Mouse (Mus musculus) ES-E14 (cell line): ENCODE results near the gene Sdf2l1. TPM values are rescaled to one million over a fixed set of nuclear protein-coding genes. Genes with fewer than 3 reads are reported as not detected.

ENCODE experiments used
- DNase-seq: peaks from one replicate; pipeline ENCODE4 v3.0.0-alpha.2; 2013; ENCODE audit warnings: low read depth, low spot score
- H3K27ac ChIP-seq: 2 replicates; pipeline ENCODE4 v1.5.1; 2012; ENCODE audit warnings: low read depth, mild to moderate bottlenecking, low read length, moderate library complexity, mixed read lengths; ENCODE audit not compliant: poor library complexity, insufficient read depth, severe bottlenecking
- H3K36me3 ChIP-seq: 2 replicates; pipeline ENCODE4 v1.6.1; 2012; ENCODE audit warnings: mild to moderate bottlenecking, low read length, moderate library complexity, mixed read lengths; ENCODE audit not compliant: control insufficient read depth, poor library complexity, insufficient read depth, severe bottlenecking
- H3K4me1 ChIP-seq, 2 experiments: fragments of 150-350 bp in 1 of 2; sonication (generic) in 1 of 2; 2 replicates each; pipeline ENCODE4 v1.6.1; 2012; ENCODE audit warnings: low read length in 2 of 2, mild to moderate bottlenecking in 1 of 2, mixed read lengths in 1 of 2; ENCODE audit not compliant: control insufficient read depth in 2 of 2, insufficient read depth in 2 of 2, poor library complexity in 1 of 2
- H3K4me3 ChIP-seq, 2 experiments: fragments of 150-350 bp in 1 of 2; sonication (generic) in 1 of 2; 2 replicates each; pipeline ENCODE4 v1.5.1; 2012; ENCODE audit warnings: low read length in 2 of 2, low read depth in 1 of 2, mild to moderate bottlenecking in 1 of 2, mixed read lengths in 1 of 2; ENCODE audit not compliant: insufficient read depth in 1 of 2, poor library complexity in 1 of 2, severe bottlenecking in 1 of 2
- H3K9ac ChIP-seq: 2 replicates; pipeline ENCODE4 v1.6.1; 2012; ENCODE audit warnings: low read depth, mild to moderate bottlenecking, low read length, mixed read lengths; ENCODE audit not compliant: poor library complexity, insufficient read depth, severe bottlenecking
- H3K9me3 ChIP-seq: fragments of 150-350 bp; sonication (generic); 2 replicates; pipeline ENCODE4 v1.6.1; 2012; ENCODE audit warnings: low read depth, mild to moderate bottlenecking, low read length; ENCODE audit not compliant: control insufficient read depth, insufficient read depth
- CHD2 ChIP-seq: IDR thresholded peaks from 2 replicates; pipeline ENCODE4 v1.6.1; 2014; ENCODE audit warnings: mild to moderate bottlenecking, low read depth, low read length, inconsistent platforms
- HCFC1 ChIP-seq: IDR thresholded peaks from 2 replicates; pipeline ENCODE4 v1.6.1; 2012; ENCODE audit warnings: low read length, inconsistent platforms, borderline replicate concordance; ENCODE audit not compliant: insufficient read depth
- MAFK ChIP-seq: IDR thresholded peaks from 2 replicates; pipeline ENCODE4 v1.6.1; 2014; ENCODE audit warnings: mild to moderate bottlenecking, low read depth, low read length, inconsistent platforms; ENCODE audit not compliant: insufficient read depth
- ZC3H11A ChIP-seq: IDR thresholded peaks from 2 replicates; pipeline ENCODE4 v1.6.1; 2012; ENCODE audit warnings: low read depth, mild to moderate bottlenecking, inconsistent platforms, low read length, borderline replicate concordance
- ZNF384 ChIP-seq: IDR thresholded peaks from 2 replicates; pipeline ENCODE4 v1.6.1; 2012; ENCODE audit warnings: low read depth, low read length, inconsistent platforms
- in situ Hi-C, 2 experiments: fragments of 600-800 bp; cut with MboI; formaldehyde crosslinking; loops; one replicate each; pipeline ENCODE4 v1.15.1; 2025; ENCODE audit warnings: low sequenced_read_pairs in 2 of 2, inconsistent platforms in 1 of 2; ENCODE audit not compliant: unreplicated experiment in 2 of 2
- total RNA-seq: library from RNA; depleted of rRNA; stranded (reverse); fragments of 300-350 nt; gene quantifications from 2 replicates; pipeline ENCODE4 v1.2.3, GENCODE M21; 2012

Gene Sdf2l1
- total RNA-seq, 1 experiment = 112 TPM

DNA sequence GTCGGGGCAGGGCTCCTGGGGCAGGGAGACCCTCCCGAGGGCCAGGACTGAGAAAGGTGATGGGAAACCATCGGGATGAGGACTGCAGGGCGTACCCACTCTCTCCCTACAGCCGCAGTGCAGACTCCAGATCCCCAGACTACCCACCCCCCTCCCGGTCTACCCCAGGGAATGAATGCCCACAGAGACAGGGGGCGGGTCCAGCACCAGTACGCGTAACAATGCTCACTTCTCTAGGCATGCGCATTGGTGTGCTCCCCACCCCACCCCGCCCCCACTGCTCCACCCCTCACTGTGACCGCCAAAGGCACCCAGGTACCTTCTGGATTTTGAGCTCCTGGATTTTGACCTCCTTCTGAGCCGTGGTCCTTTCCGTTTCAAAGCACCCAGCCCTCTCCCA is 10.6 kb downstream of the Sdf2l1 start:
- peaks cover 5 to 7% of the 10 kb centered on the region in 2 experiments; a peak in 1 of 4 replicates for H3K4me1 ChIP-seq
- peak; percentile 62 for DNase-seq
- H3K36me3 ChIP-seq = peaks cover 25% of the 10 kb centered on the region
- H3K27ac ChIP-seq = no peak overlapping the region
- peak overlapping the region; percentile 56 for H3K9ac ChIP-seq
- TF ChIP-seq ZNF384 (no peak), MAFK (no peak), HCFC1 (no peak), CHD2 (no peak), ZC3H11A (no peak)
- H3K9me3 ChIP-seq = no peaks in the 10 kb centered on the region
- in situ Hi-C loops = no loop called here
- peak overlapping the region; percentile 50 to 53 for H3K4me3 ChIP-seq

DNA sequence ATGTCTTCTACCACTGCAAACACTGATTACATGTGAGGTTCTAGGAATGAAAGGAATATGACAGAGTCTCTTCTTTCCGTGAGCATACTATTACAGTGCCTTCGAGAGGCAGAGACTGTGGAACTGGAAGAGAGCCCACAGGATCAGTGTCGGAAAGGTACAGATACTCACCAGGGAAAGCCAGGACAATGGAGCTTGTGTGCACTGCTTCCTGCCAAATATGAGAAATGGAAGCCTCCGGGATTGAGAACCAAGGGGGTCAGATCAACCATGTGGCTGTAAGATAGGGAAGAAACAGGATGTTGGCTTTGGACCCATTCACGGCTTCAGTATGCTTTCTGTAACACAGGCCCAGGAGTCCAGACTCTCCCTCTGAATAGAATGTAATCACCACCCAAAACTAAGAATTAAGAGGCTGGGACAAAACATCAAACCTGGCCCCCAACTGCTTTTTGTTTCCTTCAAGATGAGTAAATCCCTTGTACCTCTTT is 14.8 kb downstream of the Sdf2l1 start:
- H3K4me1 ChIP-seq = peaks cover 3 to 4% of the 10 kb centered on the region in 2 experiments; a peak in 1 of 4 replicates
- no peak overlapping the region for H3K27ac ChIP-seq
- in situ Hi-C loops = no loop called here
- H3K9ac ChIP-seq = no peak overlapping the region
- no peak overlapping the region for H3K4me3 ChIP-seq
- TF ChIP-seq ZC3H11A (no peak), ZNF384 (no peak), HCFC1 (no peak), MAFK (no peak), CHD2 (no peak)
- H3K36me3 ChIP-seq = peaks cover 37% of the 10 kb centered on the region
- DNase-seq = no peak
- H3K9me3 ChIP-seq = no peaks in the 10 kb centered on the region

GRCm38 (mm10) chr16:17110771-17111743 is 21.1 kb downstream of the Sdf2l1 start, which contains the start of gene Ppil2:
TSS of gene Ppil2 (minus strand) at chr16:17111257.
- H3K4me1 ChIP-seq = 0 out of 4 replicates have a peak, but pooled peaks cover 0 to 2% of the 10 kb centered on the region in 2 experiments
- H3K9ac ChIP-seq = peak within 1 kb of the TSS; percentile 89
- DNase-seq = peak; percentile 67
- peak within 1 kb of the TSS; percentile 86 to 99 for H3K4me3 ChIP-seq
- peaks cover 25% of the 10 kb centered on the region for H3K36me3 ChIP-seq
- H3K9me3 ChIP-seq = no peaks in the 10 kb centered on the region
- TF ChIP-seq ZNF384 (no peak), HCFC1 (peak; percentile 95)
- H3K27ac ChIP-seq = 0 out of 2 replicates have a peak within 1 kb of the TSS, but pooled peaks have one; percentile 35
- in situ Hi-C loops = no loop called here

- no peak for DNase-seq
- TF ChIP-seq CHD2 (no peak), HCFC1 (no peak), ZC3H11A (no peak), ZNF384 (no peak), MAFK (no peak)
- H3K4me3 ChIP-seq = no peak overlapping the region
- no peaks in the 10 kb centered on the region; a peak in 1 of 4 replicates for H3K4me1 ChIP-seq
- in situ Hi-C loops = no loop called here
- H3K9ac ChIP-seq = no peak overlapping the region
- no peaks in the 10 kb centered on the region for H3K9me3 ChIP-seq
- H3K36me3 ChIP-seq = peaks cover 31% of the 10 kb centered on the region
- H3K27ac ChIP-seq = no peak overlapping the region
Observed at GRCm38 (mm10) chr16:17104600-17104999, 27.6 kb downstream of the Sdf2l1 start.
